Mouse (Mus musculus): ENCODE results near the gene Myo1e.

DNA sequence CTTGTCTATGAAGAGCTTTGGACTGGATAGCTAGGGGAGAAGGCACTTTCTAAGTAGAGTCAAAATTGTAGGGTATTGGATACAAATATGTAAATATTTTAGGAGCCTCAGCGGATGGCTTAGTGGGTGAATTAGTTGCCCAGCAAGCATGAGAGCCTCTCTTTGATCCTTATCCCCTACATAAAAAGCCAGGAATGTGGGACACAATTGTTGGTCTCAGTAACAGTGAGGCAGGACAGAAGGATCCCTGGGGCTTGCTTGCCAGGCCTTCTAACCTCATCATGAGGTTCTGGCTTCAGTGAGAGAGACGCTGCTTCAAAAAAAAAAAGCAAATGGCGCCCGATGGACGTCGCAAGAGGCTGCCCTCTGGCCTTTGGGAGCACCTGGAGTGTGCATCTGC, 66.9 kb downstream of the Myo1e start:
- TF ChIP-seq POLR2A (IDR thresholded peaks at IDR 0.05; ENCODE audit: low read depth, low read length) (no peak), CTCF (IDR thresholded peaks at IDR 0.05; ENCODE audit: extremely low read depth, insufficient read length, insufficient replicate concordance, low read depth, low read length) (no peak)
